Mouse (Mus musculus): Measurements from ENCODE around the gene Ezh2.

GRCm38 (mm10) chr6:47552280-47552679, 42.9 kb downstream of the Ezh2 start:
- TF ChIP-seq MYOD1 (IDR thresholded peaks at IDR 0.05; ENCODE audit: control insufficient read depth, insufficient read length, low read depth): no peak
- TF ChIP-seq CTCF (IDR thresholded peaks at IDR 0.05; ENCODE audit: control insufficient read depth, insufficient read depth, insufficient read length): no peak
- TF ChIP-seq MYOG (IDR thresholded peaks at IDR 0.05; ENCODE audit: control insufficient read depth, extremely low read depth, insufficient read length): no peak
- TF ChIP-seq MAX (IDR thresholded peaks at IDR 0.05): no peak
- TF ChIP-seq FOSL1 (IDR thresholded peaks at IDR 0.05; ENCODE audit: insufficient read depth, low read length, poor library complexity, severe bottlenecking): no peak

Data from C2C12 (cell line).